Mouse (Mus musculus): ENCODE measurements around the gene Hepacam2. TPM values are rescaled to one million over a fixed set of nuclear protein-coding genes. Genes with fewer than 3 reads are reported as not detected.
"Not testable (repeated sequence)": the region's sequence is repeated elsewhere in the genome, so short reads cannot be mapped to it uniquely, and the experiment has no call there.

The Hepacam2 gene
- polyA plus RNA-seq, 1 experiment from 2014 or later, result 2.5 TPM

DNA sequence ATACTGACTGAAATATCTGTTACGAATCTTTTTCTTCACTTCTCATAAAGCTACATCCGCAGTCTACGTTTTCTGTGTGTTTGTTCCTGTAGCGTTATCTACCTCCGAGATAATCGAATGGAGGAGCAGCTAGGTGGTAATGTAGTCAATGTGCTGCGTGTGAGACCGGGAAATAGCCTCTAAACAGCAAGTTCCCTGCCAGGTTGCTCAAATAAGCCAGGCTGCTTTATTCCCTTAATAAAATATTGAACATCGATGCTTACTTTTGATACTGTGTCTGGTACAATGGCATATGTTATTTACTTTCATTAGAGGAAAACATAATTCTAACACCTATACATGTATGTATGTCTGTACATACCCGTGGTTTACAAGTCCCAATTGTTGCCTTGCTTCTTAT is 13.0 kb upstream of the Hepacam2 start:
- H3K4me2 ChIP-seq (ENCODE audit: low read length), result peak overlapping the region; percentile 40
- H3K4me3 ChIP-seq (replicated peaks; ENCODE audit: low read depth, low read length), result 0 out of 2 replicates have a peak overlapping the region, but pooled peaks have one; percentile 8
- peaks cover 17% of the 10 kb centered on the region for H3K4me1 ChIP-seq (ENCODE audit: control insufficient read depth, insufficient read depth, low read length)
- 55% methylated on average over 10 of the region's 10 CpGs for WGBS
- H3K27me3 ChIP-seq (ENCODE audit: control insufficient read depth, insufficient read depth, low read length), result no peaks in the 10 kb centered on the region
- peak overlapping the region; percentile 42 for H3K9ac ChIP-seq (replicated peaks; ENCODE audit: low read length)
- peak; percentile 58 for DNase-seq
- H3K36me3 ChIP-seq (ENCODE audit: control insufficient read depth, insufficient read depth, low read length), result 0 out of 2 replicates have a peak, but pooled peaks cover under 1% of the 10 kb centered on the region
- ATAC-seq (ENCODE audit: low FRiP score, low TSS enrichment), result no peak
- H3K9me3 ChIP-seq (ENCODE audit: control insufficient read depth, low read length), result no peaks in the 10 kb centered on the region
- H3K27ac ChIP-seq (replicated peaks; ENCODE audit: low read depth, low read length), result peak overlapping the region; percentile 82

DNA sequence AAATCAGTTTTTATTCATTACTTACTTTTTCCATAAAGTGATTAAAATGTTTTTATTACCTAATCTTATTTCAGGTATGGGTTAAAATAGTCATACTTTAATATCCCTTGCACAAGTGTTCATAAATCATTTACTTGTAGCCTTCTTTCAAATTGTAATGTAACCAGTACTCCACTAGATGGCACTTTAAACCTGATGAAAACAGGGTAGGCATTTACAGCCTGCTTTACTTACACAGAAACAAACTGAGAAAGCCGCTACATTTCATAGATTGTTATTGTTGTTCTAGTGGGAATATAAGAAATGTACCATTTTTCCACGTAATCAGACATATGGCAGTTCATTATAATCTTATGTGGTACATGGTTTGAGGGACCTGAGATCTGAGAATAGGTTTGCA is 11.7 kb upstream of the Hepacam2 start:
- no peak overlapping the region for H3K4me2 ChIP-seq (ENCODE audit: low read length)
- H3K9ac ChIP-seq (replicated peaks; ENCODE audit: low read length), result no peak overlapping the region
- H3K36me3 ChIP-seq (ENCODE audit: control insufficient read depth, insufficient read depth, low read length), result peaks cover 10% of the 10 kb centered on the region; the same call in 1 of the 2 replicates
- WGBS, result 13% methylated on average over 2 of the region's 2 CpGs
- H3K4me3 ChIP-seq (replicated peaks; ENCODE audit: low read depth, low read length), result no peak overlapping the region
- DNase-seq, result peak; percentile 85
- H3K4me1 ChIP-seq (ENCODE audit: control insufficient read depth, insufficient read depth, low read length), result peaks cover 17% of the 10 kb centered on the region
- H3K27me3 ChIP-seq (ENCODE audit: control insufficient read depth, insufficient read depth, low read length), result no peaks in the 10 kb centered on the region
- H3K27ac ChIP-seq (replicated peaks; ENCODE audit: low read depth, low read length), result no peak overlapping the region
- no peaks in the 10 kb centered on the region for H3K9me3 ChIP-seq (ENCODE audit: control insufficient read depth, low read length)
- peak; percentile 56 for ATAC-seq (ENCODE audit: low FRiP score, low TSS enrichment)

DNA sequence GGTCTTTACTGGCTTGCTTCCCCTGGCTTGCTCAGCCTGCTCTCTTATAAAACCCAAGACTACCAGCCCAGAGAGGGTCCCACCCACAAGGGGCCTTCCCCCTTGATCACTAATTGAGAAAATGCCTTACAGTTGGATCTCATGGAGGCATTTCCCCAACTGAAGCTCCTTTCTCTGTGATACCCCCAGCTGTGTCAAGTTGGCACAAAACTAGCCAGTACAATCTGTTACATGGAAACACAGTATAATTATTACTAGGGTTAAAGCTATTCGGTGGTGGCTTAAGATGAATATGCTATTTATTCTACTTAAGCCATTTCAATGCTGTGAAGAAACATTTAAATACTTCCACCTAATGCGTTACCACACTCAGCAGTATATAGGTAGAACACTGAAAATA is 10.1 kb upstream of the Hepacam2 start:
- 97% methylated on average over 2 of the region's 2 CpGs for WGBS
- not testable (repeated sequence) for H3K36me3 ChIP-seq (ENCODE audit: control insufficient read depth, insufficient read depth, low read length); ATAC-seq (ENCODE audit: low FRiP score, low TSS enrichment); H3K27ac ChIP-seq (replicated peaks; ENCODE audit: low read depth, low read length); H3K9me3 ChIP-seq (ENCODE audit: control insufficient read depth, low read length); H3K27me3 ChIP-seq (ENCODE audit: control insufficient read depth, insufficient read depth, low read length); H3K9ac ChIP-seq (replicated peaks; ENCODE audit: low read length); H3K4me3 ChIP-seq (replicated peaks; ENCODE audit: low read depth, low read length); DNase-seq; H3K4me2 ChIP-seq (ENCODE audit: low read length)
- H3K4me1 ChIP-seq (ENCODE audit: control insufficient read depth, insufficient read depth, low read length), result peaks cover 17% of the 10 kb centered on the region

DNA sequence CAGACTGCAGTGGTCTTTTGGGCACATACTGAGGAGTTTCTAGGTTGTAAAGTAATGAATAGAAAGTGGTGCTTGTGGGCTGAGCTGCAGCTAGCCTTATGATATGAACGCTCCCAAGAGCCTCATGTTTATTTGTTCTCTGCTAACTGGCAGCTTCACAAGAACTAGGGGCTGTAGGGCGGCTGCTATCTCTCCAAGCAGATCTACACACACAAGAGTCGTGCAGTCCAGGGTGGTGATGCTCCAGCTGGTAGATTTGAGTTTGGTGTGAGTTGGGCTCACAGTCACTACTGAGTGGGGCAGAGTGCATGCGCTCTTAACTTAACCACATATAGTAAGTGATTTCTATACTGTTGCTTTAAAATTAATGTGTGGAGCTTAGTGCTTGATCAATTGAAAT is 9.0 kb upstream of the Hepacam2 start:
- Histone ChIP-seq H3K27me3 (ENCODE audit: control insufficient read depth, insufficient read depth, low read length) (no peaks in the 10 kb centered on the region), H3K9ac (replicated peaks; ENCODE audit: low read length) (no peak overlapping the region), H3K9me3 (ENCODE audit: control insufficient read depth, low read length) (no peaks in the 10 kb centered on the region), H3K27ac (replicated peaks; ENCODE audit: low read depth, low read length) (no peak overlapping the region), H3K4me1 (ENCODE audit: control insufficient read depth, insufficient read depth, low read length) (peaks cover 13% of the 10 kb centered on the region; the same call in 1 of the 2 replicates), H3K4me3 (replicated peaks; ENCODE audit: low read depth, low read length) (no peak overlapping the region), H3K4me2 (ENCODE audit: low read length) (no peak overlapping the region), H3K36me3 (ENCODE audit: control insufficient read depth, insufficient read depth, low read length) (peaks cover 10% of the 10 kb centered on the region; the same call in 1 of the 2 replicates)
- WGBS, result 91% methylated on average over 4 of the region's 4 CpGs
- no peak for DNase-seq
- no peak for ATAC-seq (ENCODE audit: low FRiP score, low TSS enrichment)

DNA sequence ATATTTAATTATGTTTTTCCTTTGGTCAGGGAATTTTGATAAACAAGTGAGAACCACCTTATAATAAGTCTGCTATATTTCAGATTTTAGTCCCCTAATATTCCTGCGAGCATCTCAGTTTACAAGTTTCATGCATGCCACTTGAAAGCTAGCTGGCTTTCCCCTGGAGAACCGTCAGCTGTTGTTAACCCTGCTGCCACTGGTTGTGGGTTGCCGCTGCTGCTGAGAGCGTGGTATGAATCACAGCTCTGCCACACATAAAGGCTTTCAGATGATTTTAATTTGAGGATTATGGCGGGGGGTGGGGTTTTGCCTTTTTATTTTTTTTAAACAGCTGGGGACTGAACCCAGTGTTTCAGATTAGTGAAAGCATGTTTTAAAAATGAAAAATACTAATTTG is 7.2 kb upstream of the Hepacam2 start:
- WGBS, result 72% methylated on average over 5 of the region's 5 CpGs
- peak; percentile 11 for DNase-seq

DNA sequence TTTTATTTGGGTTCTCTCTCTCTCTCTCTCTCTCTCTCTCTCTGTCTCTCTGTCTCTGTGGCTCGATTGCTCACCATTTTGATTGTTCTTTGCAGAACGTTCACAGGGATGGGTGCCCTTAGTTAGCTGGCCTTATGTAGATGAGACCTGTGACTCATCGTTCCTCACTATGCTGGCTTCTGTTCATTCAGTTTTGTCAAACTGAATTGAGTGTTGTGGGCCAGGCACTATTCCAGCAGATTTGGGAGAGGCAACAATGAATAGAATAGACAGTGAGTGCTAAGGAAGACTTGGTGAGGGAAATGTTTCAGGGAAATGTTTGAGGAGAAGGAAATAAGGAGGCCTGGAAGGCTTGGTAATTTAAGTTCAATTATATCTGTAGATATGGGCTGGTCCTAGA is 2.2 kb upstream of the Hepacam2 start:
- Histone ChIP-seq H3K36me3 (ENCODE audit: control insufficient read depth, insufficient read depth, low read length) (peaks cover 1% of the 10 kb centered on the region; the same call in 1 of the 2 replicates), H3K9ac (replicated peaks; ENCODE audit: low read length) (no peak overlapping the region), H3K27ac (replicated peaks; ENCODE audit: low read depth, low read length) (no peak overlapping the region), H3K27me3 (ENCODE audit: control insufficient read depth, insufficient read depth, low read length) (no peaks in the 10 kb centered on the region), H3K4me1 (ENCODE audit: control insufficient read depth, insufficient read depth, low read length) (peaks cover 11% of the 10 kb centered on the region; the same call in 1 of the 2 replicates), H3K9me3 (ENCODE audit: control insufficient read depth, low read length) (no peaks in the 10 kb centered on the region), H3K4me3 (replicated peaks; ENCODE audit: low read depth, low read length) (no peak overlapping the region), H3K4me2 (ENCODE audit: low read length) (no peak overlapping the region)
- 94% methylated on average over 3 of the region's 3 CpGs for WGBS
- DNase-seq, result no peak
- no peak for ATAC-seq (ENCODE audit: low FRiP score, low TSS enrichment)

More for the DNA sequence above, 7.2 kb upstream of the Hepacam2 start:
- H3K4me3 ChIP-seq (replicated peaks; ENCODE audit: low read depth, low read length), result no peak overlapping the region
- H3K4me2 ChIP-seq (ENCODE audit: low read length), result no peak overlapping the region
- H3K9ac ChIP-seq (replicated peaks; ENCODE audit: low read length), result no peak overlapping the region
- ATAC-seq (ENCODE audit: low FRiP score, low TSS enrichment), result no peak
- no peaks in the 10 kb centered on the region for H3K9me3 ChIP-seq (ENCODE audit: control insufficient read depth, low read length)
- H3K27me3 ChIP-seq (ENCODE audit: control insufficient read depth, insufficient read depth, low read length), result no peaks in the 10 kb centered on the region
- H3K36me3 ChIP-seq (ENCODE audit: control insufficient read depth, insufficient read depth, low read length), result peaks cover 10% of the 10 kb centered on the region; the same call in 1 of the 2 replicates
- H3K4me1 ChIP-seq (ENCODE audit: control insufficient read depth, insufficient read depth, low read length), result 0 out of 2 replicates have a peak, but pooled peaks cover 1% of the 10 kb centered on the region
- no peak overlapping the region for H3K27ac ChIP-seq (replicated peaks; ENCODE audit: low read depth, low read length)

DNA sequence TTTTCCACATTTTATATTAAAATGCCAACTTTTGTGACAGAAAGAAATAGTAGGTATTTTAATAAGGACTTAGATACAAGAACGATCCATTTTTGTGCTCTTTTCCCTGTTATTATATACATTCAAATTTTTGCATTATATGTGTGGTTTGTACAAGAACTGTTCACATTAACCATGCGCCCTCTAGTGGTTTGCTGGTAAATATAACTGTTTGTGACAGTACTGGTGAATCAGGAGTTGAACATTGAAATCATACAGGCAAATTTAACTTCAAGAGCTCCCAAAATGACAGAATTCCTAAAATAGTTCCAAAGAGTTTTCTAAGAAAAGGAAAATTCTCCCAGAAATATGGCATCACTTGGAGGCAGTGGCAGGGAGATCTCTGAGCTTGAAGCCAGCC is 1.9 kb downstream of the Hepacam2 start:
- no peak overlapping the region for H3K9ac ChIP-seq (replicated peaks; ENCODE audit: low read length)
- H3K27me3 ChIP-seq (ENCODE audit: control insufficient read depth, insufficient read depth, low read length), result no peaks in the 10 kb centered on the region
- no peak overlapping the region for H3K27ac ChIP-seq (replicated peaks; ENCODE audit: low read depth, low read length)
- peak; percentile 93 for DNase-seq
- H3K4me1 ChIP-seq (ENCODE audit: control insufficient read depth, insufficient read depth, low read length), result peaks cover 11% of the 10 kb centered on the region; the same call in 1 of the 2 replicates
- H3K4me3 ChIP-seq (replicated peaks; ENCODE audit: low read depth, low read length), result no peak overlapping the region
- H3K4me2 ChIP-seq (ENCODE audit: low read length), result no peak overlapping the region
- 5% methylated on average over 2 of the region's 2 CpGs for WGBS
- no peak for ATAC-seq (ENCODE audit: low FRiP score, low TSS enrichment)
- H3K36me3 ChIP-seq (ENCODE audit: control insufficient read depth, insufficient read depth, low read length), result no peaks in the 10 kb centered on the region
- H3K9me3 ChIP-seq (ENCODE audit: control insufficient read depth, low read length), result no peaks in the 10 kb centered on the region

DNA sequence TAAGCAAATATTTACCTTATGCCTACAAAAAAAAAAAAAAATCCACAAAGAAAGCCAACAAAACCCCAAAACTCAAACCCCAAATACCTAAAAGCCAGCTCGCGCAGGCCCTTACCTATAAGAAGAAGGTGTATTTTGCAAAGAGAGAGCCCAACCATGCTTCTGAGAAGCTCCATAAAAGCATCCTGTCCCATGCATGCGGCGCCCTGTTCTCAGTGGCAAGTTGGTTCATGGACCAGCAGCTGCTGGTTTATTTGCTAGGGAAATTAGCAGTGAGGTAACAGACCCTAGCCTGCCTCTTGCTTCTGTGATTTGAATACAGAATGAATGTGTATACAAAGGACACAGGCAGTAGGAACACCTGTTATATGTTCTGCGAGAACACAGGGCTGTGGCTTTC is 3.8 kb downstream of the Hepacam2 start:
- 77% methylated on average over 5 of the region's 5 CpGs for WGBS
- ATAC-seq (ENCODE audit: low FRiP score, low TSS enrichment) (no peak), DNase-seq (no peak)
- no peak overlapping the region for H3K27ac ChIP-seq (replicated peaks; ENCODE audit: low read depth, low read length)
- H3K9ac ChIP-seq (replicated peaks; ENCODE audit: low read length), result no peak overlapping the region
- no peaks in the 10 kb centered on the region for H3K9me3 ChIP-seq (ENCODE audit: control insufficient read depth, low read length)
- H3K4me2 ChIP-seq (ENCODE audit: low read length), result no peak overlapping the region
- H3K36me3 ChIP-seq (ENCODE audit: control insufficient read depth, insufficient read depth, low read length), result no peaks in the 10 kb centered on the region
- no peaks in the 10 kb centered on the region for H3K27me3 ChIP-seq (ENCODE audit: control insufficient read depth, insufficient read depth, low read length)
- no peak overlapping the region for H3K4me3 ChIP-seq (replicated peaks; ENCODE audit: low read depth, low read length)
- peaks cover 6% of the 10 kb centered on the region; the same call in 1 of the 2 replicates for H3K4me1 ChIP-seq (ENCODE audit: control insufficient read depth, insufficient read depth, low read length)

DNA sequence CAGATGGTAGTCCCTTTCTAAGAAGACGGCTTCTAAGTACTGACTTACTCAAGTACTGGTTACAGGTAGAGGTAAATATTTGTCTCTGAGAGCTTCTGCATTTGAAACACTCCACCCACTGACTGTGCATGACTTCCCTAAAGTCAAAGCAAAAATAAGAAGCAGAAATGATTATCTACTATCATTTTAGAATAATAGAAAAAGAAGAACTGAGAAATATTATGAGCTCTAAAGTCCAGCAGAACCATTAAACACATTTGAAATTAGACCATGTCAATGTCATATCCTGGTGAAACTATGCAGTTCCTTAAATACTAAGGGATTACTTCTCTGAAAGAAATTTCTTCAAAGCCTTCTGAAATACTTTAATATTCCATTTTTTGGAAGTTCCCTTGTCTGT is 10.7 kb downstream of the Hepacam2 start:
- no peaks in the 10 kb centered on the region for H3K36me3 ChIP-seq (ENCODE audit: control insufficient read depth, insufficient read depth, low read length)
- no peak overlapping the region for H3K27ac ChIP-seq (replicated peaks; ENCODE audit: low read depth, low read length)
- DNase-seq (no peak), ATAC-seq (ENCODE audit: low FRiP score, low TSS enrichment) (no peak)
- no peak overlapping the region for H3K9ac ChIP-seq (replicated peaks; ENCODE audit: low read length)
- H3K4me3 ChIP-seq (replicated peaks; ENCODE audit: low read depth, low read length), result no peak overlapping the region
- no peaks in the 10 kb centered on the region for H3K9me3 ChIP-seq (ENCODE audit: control insufficient read depth, low read length)
- no peaks in the 10 kb centered on the region for H3K27me3 ChIP-seq (ENCODE audit: control insufficient read depth, insufficient read depth, low read length)
- no peaks in the 10 kb centered on the region for H3K4me1 ChIP-seq (ENCODE audit: control insufficient read depth, insufficient read depth, low read length)
- 90% methylated on average over 1 of the region's 1 CpGs for WGBS
- no peak overlapping the region for H3K4me2 ChIP-seq (ENCODE audit: low read length)
